Mouse (Mus musculus) heart, adult 8-10 months (tissue): ENCODE data around the gene Map4k2. TPM values are rescaled to one million over a fixed set of nuclear protein-coding genes. Genes with fewer than 3 reads are reported as not detected.

Source experiments
- DNase-seq: peaks from one replicate; pipeline ENCODE4 v3.0.0; 2022; ENCODE audit warnings: low spot score
- total RNA-seq, 4 experiments: library from RNA; stranded (reverse); gene quantifications; 2 replicates each; pipeline ENCODE4 v1.2.4; 2022

Gene Map4k2
- total RNA-seq, 4 experiments from 2014 or later, result 33.4 to 44.4 (median 34.7) TPM

DNA sequence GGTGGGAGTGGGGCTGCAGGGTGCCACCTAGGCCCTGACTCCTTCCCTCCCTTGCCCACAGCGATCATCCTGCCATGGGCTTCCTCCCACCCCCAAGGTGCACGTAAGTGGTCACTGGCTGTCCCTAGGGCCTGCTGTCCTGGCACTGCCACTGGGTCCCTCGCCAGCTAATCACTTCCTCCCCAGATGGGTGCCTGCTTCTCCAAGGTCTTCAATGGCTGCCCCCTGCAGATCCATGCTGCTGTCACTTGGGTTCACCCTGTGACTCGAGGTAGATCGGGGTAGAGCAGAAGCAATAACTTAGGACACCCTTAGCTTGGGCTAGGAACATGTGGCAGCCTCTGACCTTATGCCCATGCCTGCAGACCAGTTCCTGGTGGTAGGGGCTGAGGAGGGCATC, 5.1 kb downstream of the Map4k2 start:
- no peak for DNase-seq

- no peak for DNase-seq
Observed at GRCm38 (mm10) chr19:6346661-6347060, 5.7 kb downstream of the Map4k2 start.

DNA sequence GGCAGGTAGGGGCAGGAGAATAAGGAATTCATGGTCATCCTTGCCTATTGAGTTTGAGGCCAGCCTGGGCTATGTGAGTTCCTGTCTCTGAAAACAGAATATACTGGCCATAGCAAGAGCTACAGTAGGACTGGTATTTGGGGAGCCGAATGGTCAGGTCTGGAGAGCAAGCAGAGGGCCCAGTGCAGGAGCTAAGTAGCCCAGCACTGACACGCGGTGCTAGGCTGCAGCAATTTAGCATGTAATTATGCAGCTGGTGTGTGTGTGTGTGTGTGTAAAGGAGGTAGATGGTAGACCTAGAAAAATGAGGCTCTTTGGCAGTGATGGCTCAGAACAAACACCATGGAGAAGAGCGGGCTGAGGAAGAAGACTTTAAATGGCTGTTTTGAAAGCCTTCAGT, 6.7 kb downstream of the Map4k2 start:
- no peak for DNase-seq

DNA sequence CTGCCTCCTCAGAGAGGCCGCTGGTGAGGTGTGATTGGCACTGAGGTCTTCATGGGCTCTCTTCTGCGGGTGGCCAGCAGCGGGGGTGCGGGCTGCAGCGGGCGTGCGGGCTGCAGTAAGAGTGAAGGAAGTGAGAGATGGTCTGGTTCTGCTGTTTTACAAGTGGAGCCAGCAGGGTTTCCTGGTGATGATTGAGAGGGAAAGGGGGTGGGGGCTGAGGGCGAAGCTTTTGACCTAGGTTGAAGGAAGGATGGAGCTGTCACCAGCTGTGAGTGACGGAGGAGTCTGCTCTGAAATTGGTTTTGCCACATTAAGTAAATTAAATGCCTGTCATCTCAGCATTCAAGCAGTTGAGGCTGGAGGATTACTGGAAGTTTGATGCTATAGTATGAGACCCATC, 7.8 kb downstream of the Map4k2 start:
- DNase-seq, result no peak

DNA sequence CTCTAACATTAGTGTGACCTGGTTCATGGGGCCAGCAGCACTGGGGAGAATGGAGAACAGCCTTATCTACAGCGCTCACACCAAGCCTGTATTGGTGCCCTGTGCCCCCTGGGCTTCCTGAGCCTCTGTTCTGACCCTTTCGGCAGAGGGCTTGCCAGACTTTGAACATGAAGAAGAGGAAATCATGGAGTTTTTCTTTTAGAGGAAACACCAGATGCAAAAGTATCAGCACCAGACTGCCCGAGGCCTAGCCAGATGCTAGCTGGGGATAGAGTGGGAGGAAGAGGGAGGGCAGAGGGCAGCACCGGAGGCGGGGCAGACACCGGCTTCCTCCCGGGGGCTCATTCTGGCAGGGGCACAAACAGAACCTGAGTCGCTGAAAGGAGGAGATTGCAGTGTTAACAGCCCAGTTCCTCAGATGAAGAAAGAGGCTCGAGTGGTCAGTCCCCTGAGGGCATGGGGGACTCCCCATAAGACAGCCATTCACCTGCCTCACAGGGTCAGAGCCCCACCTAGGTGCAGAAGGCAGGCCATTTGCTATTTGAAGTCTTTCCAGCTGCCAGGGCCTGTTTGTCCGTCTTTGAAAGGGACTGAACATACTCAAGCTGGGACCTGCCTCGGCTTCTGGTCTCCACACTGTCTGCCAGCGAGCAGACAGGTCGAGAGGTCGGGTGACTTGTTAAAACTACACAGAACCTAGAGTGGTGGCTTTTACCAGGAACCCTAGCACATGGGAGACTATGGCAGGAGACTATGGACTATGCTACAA, 8.5 kb downstream of the Map4k2 start:
- DNase-seq, result no peak

GRCm38 (mm10) chr19:6351431-6352106, 10.6 kb downstream of the Map4k2 start:
- DNase-seq, result no peak

DNA sequence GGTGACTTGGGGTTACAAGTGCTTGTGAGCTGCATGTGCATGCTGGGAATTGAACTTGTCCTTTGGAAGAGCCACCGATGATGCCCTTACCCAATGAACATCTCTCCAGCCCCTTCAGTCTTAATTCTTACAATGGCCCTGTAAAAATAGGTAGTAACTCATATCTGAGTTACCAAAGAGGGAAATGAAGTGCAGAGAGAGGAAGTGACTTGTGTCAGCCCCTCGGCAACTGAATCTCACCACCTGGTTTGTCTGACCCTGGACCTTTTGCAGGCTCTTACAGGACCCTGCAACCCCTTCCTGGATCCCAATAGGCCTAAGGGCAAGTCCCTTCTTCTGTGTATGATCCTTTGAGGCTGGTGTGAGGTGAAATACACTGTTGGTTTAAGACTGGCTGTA, 11.2 kb downstream of the Map4k2 start:
- DNase-seq, result no peak

GRCm38 (mm10) chr19:6354030-6354429, 13.1 kb downstream of the Map4k2 start:
- DNase-seq, result no peak

GRCm38 (mm10) chr19:6361291-6361690, 20.4 kb downstream of the Map4k2 start:
- no peak for DNase-seq

- no peak for DNase-seq
Observed at GRCm38 (mm10) chr19:6363091-6363410, 22.1 kb downstream of the Map4k2 start.

- peak; percentile 100 for DNase-seq
Observed at GRCm38 (mm10) chr19:6363411-6364240, 22.7 kb downstream of the Map4k2 start, which contains the start of gene Sf1. Gene Sf1, plus strand, starts transcription at chr19:6363690.

- DNase-seq, result peak; percentile 91
Observed at GRCm38 (mm10) chr19:6364317-6364725, 23.4 kb downstream of the Map4k2 start.

DNA sequence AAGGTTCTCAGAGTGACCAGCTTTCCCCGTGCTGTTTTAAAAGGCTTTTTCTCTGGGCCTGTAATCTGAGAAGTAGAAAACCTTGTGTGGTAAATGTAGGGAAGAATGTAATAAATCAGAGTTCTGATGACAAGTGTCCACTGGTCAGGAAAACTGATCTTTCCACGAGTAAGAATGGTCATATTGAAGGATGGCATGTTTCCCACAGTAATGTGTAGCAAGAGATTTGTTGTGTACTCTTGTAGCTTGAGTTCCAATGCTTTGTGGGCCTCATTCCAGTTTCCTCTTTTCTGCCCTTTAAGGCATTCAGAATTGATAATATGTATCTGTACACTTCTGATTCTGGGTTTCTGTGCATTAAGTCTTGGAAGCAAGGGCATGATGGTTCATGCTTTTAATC, 23.9 kb downstream of the Map4k2 start:
- DNase-seq, result no peak

GRCm38 (mm10) chr19:6370175-6370574, 29.2 kb downstream of the Map4k2 start:
- no peak for DNase-seq

DNA sequence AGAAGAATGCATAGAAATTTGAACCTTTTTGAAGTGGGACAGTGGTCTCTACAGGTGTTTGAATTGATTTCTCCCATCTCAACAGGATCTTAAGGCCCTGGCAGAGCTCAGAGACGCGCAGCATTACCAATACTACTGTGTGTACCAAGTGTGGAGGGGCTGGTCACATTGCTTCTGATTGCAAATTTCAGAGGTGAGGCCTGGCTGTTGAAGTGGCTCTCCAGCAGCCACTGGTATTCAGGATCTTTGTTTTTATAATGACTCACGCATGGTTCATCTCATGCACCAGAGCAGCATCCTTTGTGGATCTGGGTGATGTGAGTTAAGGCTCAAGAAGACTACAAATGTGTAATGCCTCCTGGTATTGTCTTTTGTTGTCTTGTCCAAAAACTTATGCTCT, 31.5 kb downstream of the Map4k2 start:
- DNase-seq, result no peak

DNA sequence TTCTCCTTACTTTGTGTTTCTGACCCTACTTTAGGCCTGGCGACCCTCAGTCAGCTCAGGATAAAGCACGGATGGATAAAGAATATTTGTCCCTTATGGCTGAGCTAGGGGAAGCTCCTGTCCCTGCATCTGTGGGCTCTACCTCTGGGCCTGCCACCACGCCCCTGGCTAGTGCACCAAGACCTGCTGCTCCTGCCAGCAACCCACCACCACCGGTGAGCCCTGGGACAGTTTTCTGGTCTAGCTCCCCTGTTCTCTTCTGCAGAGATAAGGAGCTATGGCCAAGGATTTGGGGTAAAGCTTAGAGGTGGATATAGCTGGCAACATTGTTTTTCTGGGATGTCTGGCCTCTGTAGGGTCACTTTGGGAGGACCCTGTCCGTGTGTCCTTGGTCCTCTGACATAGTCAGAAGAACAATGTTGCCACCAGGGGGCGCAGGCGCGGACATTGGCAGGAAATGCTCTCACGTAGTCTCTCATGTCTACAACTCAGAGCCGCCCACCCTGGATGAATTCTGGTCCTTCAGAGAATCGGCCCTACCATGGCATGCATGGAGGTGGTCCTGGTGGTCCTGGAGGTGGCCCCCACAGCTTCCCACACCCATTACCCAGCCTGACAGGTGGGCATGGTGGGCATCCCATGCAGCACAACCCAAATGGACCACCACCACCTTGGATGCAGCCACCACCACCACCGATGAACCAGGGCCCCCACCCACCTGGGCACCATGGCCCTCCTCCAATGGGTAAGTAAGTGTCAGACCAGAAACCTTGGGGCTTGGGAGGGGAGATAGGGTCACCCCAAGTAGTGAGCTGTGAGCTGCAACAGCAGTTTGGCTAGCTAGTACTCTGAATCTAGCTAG, 32.8 kb downstream of the Map4k2 start:
- peak; percentile 84 for DNase-seq

DNA sequence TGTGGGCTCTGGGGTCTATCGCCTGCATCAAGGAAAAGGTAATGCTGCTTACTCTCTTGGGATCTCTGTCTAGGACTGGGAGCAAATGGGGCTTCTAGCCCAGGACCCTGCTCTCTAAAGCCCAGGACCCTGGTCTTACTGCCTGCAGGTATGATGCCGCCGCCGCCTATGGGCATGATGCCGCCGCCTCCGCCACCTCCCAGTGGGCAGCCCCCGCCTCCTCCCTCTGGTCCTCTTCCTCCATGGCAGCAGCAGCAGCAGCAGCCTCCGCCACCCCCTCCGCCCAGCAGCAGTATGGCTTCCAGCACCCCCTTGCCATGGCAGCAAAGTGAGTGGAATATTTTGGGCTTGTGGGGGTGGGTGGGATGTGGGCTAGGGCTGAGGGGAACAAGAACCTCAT, 33.6 kb downstream of the Map4k2 start:
- DNase-seq, result no peak

GRCm38 (mm10) chr19:6375423-6376254, 34.7 kb downstream of the Map4k2 start:
- DNase-seq, result no peak

GRCm38 (mm10) chr19:6376255-6376564, 35.3 kb downstream of the Map4k2 start:
- DNase-seq, result no peak

- no peak for DNase-seq
Observed at GRCm38 (mm10) chr19:6376643-6377042, 35.7 kb downstream of the Map4k2 start.
